Mouse (Mus musculus) midbrain, embryonic 15.5 days (tissue): ENCODE results near the gene Rhox3a. TPM values are rescaled to one million over a fixed set of nuclear protein-coding genes. Genes with fewer than 3 reads are reported as not detected.
"Not testable (repeated sequence)": the region's sequence is repeated elsewhere in the genome, so short reads cannot be mapped to it uniquely, and the experiment has no call there.

ENCODE experiments used
- ATAC-seq: fragments of 200-750 bp; cut with Nextera tagmentation; replicated peaks from 2 replicates; pipeline ENCODE4 v1.8.0; 2017; ENCODE audit warnings: moderate TSS enrichment
- H3K27ac ChIP-seq: fragments of 300-500 bp; sonication (generic); 2 replicates; pipeline ENCODE4 v1.5.1; 2015; ENCODE audit warnings: mild to moderate bottlenecking, inconsistent platforms
- H3K27me3 ChIP-seq: fragments of 300-500 bp; sonication (generic); replicated peaks from 2 replicates; pipeline ENCODE4 v1.6.1; 2015; ENCODE audit warnings: inconsistent platforms
- H3K36me3 ChIP-seq: fragments of 300-500 bp; sonication (generic); replicated peaks from 2 replicates; pipeline ENCODE4 v1.6.1; 2015; ENCODE audit warnings: inconsistent platforms
- H3K4me1 ChIP-seq: fragments of 300-500 bp; sonication (generic); 2 replicates; pipeline ENCODE4 v1.6.1; 2015; ENCODE audit warnings: inconsistent platforms
- H3K4me2 ChIP-seq: fragments of 300-500 bp; sonication (generic); 2 replicates; pipeline ENCODE4 v1.6.1; 2015; ENCODE audit warnings: inconsistent platforms, mild to moderate bottlenecking, moderate library complexity
- H3K4me3 ChIP-seq: fragments of 300-500 bp; sonication (generic); 2 replicates; pipeline ENCODE4 v1.5.1; 2015; ENCODE audit warnings: mild to moderate bottlenecking, inconsistent platforms
- H3K9ac ChIP-seq: fragments of 300-500 bp; sonication (generic); 2 replicates; pipeline ENCODE4 v1.6.1; 2015; ENCODE audit warnings: mild to moderate bottlenecking, inconsistent platforms
- H3K9me3 ChIP-seq: fragments of 300-500 bp; sonication (generic); 2 replicates; pipeline ENCODE4 v1.6.1; 2016; ENCODE audit warnings: inconsistent platforms
- WGBS: fragments of 180-500 bp; shearing (Covaris S2); methylation state at CpG from one replicate; pipeline ENCODE4 v1.1.7; 2015; ENCODE audit warnings: mixed read lengths; 5-methylcytosine and 5-hydroxymethylcytosine counted together
- polyA plus RNA-seq: library from polyadenylated mRNA; unstranded; fragments of >200 nt; fragmentation: Nextera tagmentation; extraction: Ambion mirVana; gene quantifications from 2 replicates; pipeline ENCODE4 v1.2.1, GENCODE M21; 2015

Gene Rhox3a
- not detected in 2 replicates for polyA plus RNA-seq

DNA sequence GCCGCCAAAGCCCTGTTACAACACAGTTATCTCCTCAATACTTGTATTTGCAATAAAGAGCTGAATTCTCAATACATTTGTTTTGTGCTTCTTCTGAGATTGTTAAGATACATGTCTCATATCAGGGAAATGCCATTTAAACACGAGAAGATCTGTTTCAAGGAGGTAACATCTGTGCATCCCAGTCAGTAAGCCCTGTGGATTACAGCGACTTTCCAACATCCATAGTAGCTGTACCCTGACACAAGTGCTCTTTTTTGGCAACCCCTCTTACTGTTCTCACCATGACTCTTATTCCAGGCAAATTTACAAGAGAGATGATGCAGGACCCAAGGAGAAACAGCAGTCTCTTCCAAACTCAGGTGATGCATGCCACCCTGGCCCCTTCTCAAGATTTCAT, at the start of gene Rhox3a:
Gene Rhox3a, plus strand, starts transcription at position 301 of the 400 bp plus-strand sequence.
- H3K4me3 ChIP-seq, H3K9ac ChIP-seq, H3K27me3 ChIP-seq, H3K36me3 ChIP-seq, ATAC-seq, H3K4me2 ChIP-seq, H3K9me3 ChIP-seq, H3K27ac ChIP-seq, H3K4me1 ChIP-seq: not testable (repeated sequence)
- 78% methylated on average over 1 of the region's 3 CpGs for WGBS

DNA sequence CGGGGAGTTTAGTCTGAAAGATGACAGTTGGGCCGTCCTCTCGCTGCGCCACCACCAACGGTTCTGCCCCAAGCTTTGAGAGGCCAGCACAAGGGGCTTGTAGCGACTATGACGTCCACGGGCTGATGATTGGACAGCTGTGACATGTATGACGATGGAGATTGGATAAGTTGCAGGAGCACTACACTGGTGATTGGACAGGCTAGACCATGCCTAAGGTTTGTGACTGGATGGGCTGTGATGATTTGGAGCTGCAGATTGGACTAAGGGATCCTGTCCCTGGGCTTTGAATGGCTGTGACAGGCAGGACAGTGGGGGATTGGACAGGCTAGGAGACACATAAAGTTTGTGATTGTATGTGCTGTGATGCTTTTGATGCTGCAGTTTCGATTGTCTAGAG, 38.8 kb upstream of the Rhox3a start, which contains the start of gene Gm9:
Gene Gm9, minus strand, starts transcription at position 101 of the 400 bp plus-strand sequence.
- no peak for ATAC-seq
- H3K4me1 ChIP-seq = no peaks in the 10 kb centered on the region
- no peaks in the 10 kb centered on the region for H3K36me3 ChIP-seq
- H3K9ac ChIP-seq = no peak within 1 kb of the TSS
- H3K9me3 ChIP-seq = no peaks in the 10 kb centered on the region
- WGBS = 86% methylated on average over 10 of the region's 10 CpGs
- no peak within 1 kb of the TSS for H3K4me3 ChIP-seq
- no peak within 1 kb of the TSS for H3K27ac ChIP-seq
- no peaks in the 10 kb centered on the region for H3K27me3 ChIP-seq
- no peak within 1 kb of the TSS for H3K4me2 ChIP-seq

DNA sequence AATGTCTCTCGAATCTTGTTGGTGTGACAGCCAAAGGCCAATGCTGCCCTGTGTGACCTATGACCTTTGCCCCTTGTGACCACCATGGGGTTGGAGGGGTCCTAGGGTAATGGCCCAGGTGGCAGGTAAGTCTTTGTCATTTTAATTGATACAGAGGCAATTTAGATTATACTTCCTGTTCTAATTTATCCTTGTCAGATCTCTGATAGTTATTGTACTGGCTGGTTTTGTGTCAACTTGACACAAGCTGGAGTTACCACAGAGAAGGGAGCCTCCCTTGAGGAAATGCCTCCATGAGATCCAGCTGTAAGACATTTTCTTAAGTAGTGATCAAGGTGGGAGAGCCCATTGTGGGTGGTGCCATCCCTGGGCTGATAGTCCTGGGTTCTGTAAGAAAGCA, 27.6 kb upstream of the Rhox3a start, which contains the start of gene Rhox1:
Gene Rhox1, minus strand, starts transcription at position 101 of the 400 bp plus-strand sequence.
- WGBS = 64% methylated on average over 1 of the region's 1 CpGs
- ATAC-seq, H3K27ac ChIP-seq, H3K9ac ChIP-seq, H3K36me3 ChIP-seq, H3K27me3 ChIP-seq, H3K4me3 ChIP-seq, H3K9me3 ChIP-seq, H3K4me1 ChIP-seq, H3K4me2 ChIP-seq: not testable (repeated sequence)

DNA sequence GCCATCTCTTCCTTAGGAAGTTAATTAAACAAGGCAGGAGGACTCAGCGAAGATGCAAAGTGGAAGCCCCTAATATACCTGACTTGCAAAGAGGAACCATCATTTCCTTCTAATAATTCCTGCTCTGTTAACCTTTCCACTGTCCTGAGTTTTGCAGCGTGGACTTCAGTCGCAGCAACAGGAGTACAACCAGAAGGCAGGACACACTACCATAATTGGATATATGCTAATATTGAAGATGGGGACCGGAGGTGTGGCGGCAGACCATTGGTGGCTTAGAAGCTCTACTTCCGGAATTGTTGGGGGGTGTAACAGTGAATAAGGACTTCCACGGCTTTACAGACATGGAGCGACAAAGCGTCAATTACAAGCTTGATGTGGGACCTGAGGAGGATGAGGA, 5.0 kb upstream of the Rhox3a start, which contains the start of gene Rhox2a:
Gene Rhox2a, plus strand, starts transcription at position 301 of the 400 bp plus-strand sequence.
- H3K4me2 ChIP-seq, H3K9me3 ChIP-seq, H3K9ac ChIP-seq, H3K27me3 ChIP-seq, ATAC-seq, H3K36me3 ChIP-seq, H3K4me3 ChIP-seq, H3K4me1 ChIP-seq, H3K27ac ChIP-seq: not testable (repeated sequence)
- no CpG with 5 or more reads among the region's 9 CpGs for WGBS

DNA sequence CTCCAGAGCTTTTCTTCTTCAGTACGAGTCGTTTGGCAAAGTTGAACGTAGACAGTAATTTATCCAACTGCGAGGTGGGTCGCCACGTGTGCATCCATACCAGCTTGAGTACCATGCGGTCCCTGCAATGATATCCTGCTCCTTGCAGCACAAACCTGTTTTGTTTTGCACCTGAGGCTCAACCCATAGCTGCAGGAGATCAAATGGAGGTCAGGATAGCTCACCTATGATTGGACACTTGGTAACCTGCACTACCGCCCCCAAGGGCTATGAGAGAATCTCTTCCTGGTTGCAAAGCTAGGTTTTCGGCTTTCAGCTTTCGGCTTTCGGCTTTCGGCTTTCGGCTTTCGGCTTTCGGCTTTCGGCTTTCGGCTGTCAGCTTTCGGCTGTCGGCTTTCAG, 15.3 kb downstream of the Rhox3a start, which contains the start of gene Rhox4a:
Gene Rhox4a, plus strand, starts transcription at position 301 of the 400 bp plus-strand sequence.
- H3K27ac ChIP-seq, H3K9ac ChIP-seq, H3K4me1 ChIP-seq, H3K36me3 ChIP-seq, H3K4me2 ChIP-seq, ATAC-seq, H3K4me3 ChIP-seq, H3K27me3 ChIP-seq, H3K9me3 ChIP-seq: not testable (repeated sequence)
- WGBS = 97% methylated on average over 11 of the region's 19 CpGs

Other genes starting within 250 kb of the Rhox3a start
- gene Sowahd, start 201.1 kb upstream of the Rhox3a start, polyA plus RNA-seq = not detected in 2 replicates
- 228 and 240 TPM in 2 replicates for gene Rpl39, start 164.5 kb upstream of the Rhox3a start, polyA plus RNA-seq
- 33.0 and 36.2 TPM in 2 replicates for gene Upf3b, start 139.6 kb upstream of the Rhox3a start, polyA plus RNA-seq
- 25.4 and 26.3 TPM in 2 replicates for gene Nkap, start 123.1 kb upstream of the Rhox3a start, polyA plus RNA-seq
- gene Akap14, start 81.1 kb upstream of the Rhox3a start, polyA plus RNA-seq = 0.09 and 0.28 TPM in 2 replicates
- 638 and 672 TPM in 2 replicates for gene Ndufa1, start 58.8 kb upstream of the Rhox3a start, polyA plus RNA-seq
- gene Rnf113a1, start 58.7 kb upstream of the Rhox3a start, polyA plus RNA-seq = 18.1 and 19.8 TPM in 2 replicates
- not detected in 2 replicates for gene Gm9, start 38.9 kb upstream of the Rhox3a start, polyA plus RNA-seq
- not detected in 2 replicates for gene Rhox1, start 27.7 kb upstream of the Rhox3a start, polyA plus RNA-seq
- gene Rhox2a, start 4.9 kb upstream of the Rhox3a start, polyA plus RNA-seq = not detected in 2 replicates
- not detected in 2 replicates for gene Rhox4a, start 15.4 kb downstream of the Rhox3a start, polyA plus RNA-seq
- not detected in 2 replicates for gene Rhox3a2, start 130.1 kb downstream of the Rhox3a start, polyA plus RNA-seq
- not detected in 2 replicates for gene Rhox4a2, start 140.9 kb downstream of the Rhox3a start, polyA plus RNA-seq
- gene Rhox2b, start 162.1 kb downstream of the Rhox3a start, polyA plus RNA-seq = not detected in 2 replicates
- gene Rhox4b, start 182.6 kb downstream of the Rhox3a start, polyA plus RNA-seq = not detected in 2 replicates
- not detected in 2 replicates for gene Rhox2c, start 203.8 kb downstream of the Rhox3a start, polyA plus RNA-seq
- gene Rhox3c, start 208.7 kb downstream of the Rhox3a start, polyA plus RNA-seq = not detected in 2 replicates
- gene Rhox4c, start 230.4 kb downstream of the Rhox3a start, polyA plus RNA-seq = not detected in 2 replicates
- gene Rhox2d, start 243.5 kb downstream of the Rhox3a start, polyA plus RNA-seq = not detected in 2 replicates